In genomic region chr7:19226817-19227797, GRCm38 (mm10) we compare ENCODE assay signal across 1 mouse cellular context.
TF ChIP-seq lines count a peak whose summit lies in the region.

No protein-coding gene starts in this region.

TF ChIP-seq in ES-E14, 5 proteins besides CTCF, POLR2A, EP300 and RAD21:
- no peak for TF ChIP-seq CHD2 (IDR thresholded peaks at IDR 0.05; ENCODE audit: low read depth, low read length)
- TF ChIP-seq MAFK (IDR thresholded peaks at IDR 0.05; ENCODE audit: insufficient read depth, low read depth, low read length): no peak
- TF ChIP-seq HCFC1 (IDR thresholded peaks at IDR 0.05; ENCODE audit: borderline replicate concordance, insufficient read depth, low read length): no peak
- no peak for TF ChIP-seq ZNF384 (IDR thresholded peaks at IDR 0.05; ENCODE audit: low read depth, low read length)
- TF ChIP-seq ZC3H11A (IDR thresholded peaks at IDR 0.05; ENCODE audit: borderline replicate concordance, low read depth, low read length): no peak
